Mouse (Mus musculus) neutrophil, adult 5-6 weeks (primary cell): ENCODE measurements at regions not wholly inside any gene's neighbourhood (a gene's known extent, or its start where the extent isn't known, plus 50 kb on each side); places are given as distances from the start of the nearest gene placed in this dataset.
"Not testable (repeated sequence)": the region's sequence is repeated elsewhere in the genome, so short reads cannot be mapped to it uniquely, and the experiment has no call there.

Experiments
- ATAC-seq: fragments of 151-379, 151-347 bp; 2 replicates; pipeline ENCODE4 v1.8.0; 2017; ENCODE audit warnings: mild to moderate bottlenecking, moderate TSS enrichment; ENCODE audit not compliant: insufficient number of reproducible peaks, poor library complexity, low FRiP score, severe bottlenecking; ENCODE audit errors: extremely low read depth

DNA sequence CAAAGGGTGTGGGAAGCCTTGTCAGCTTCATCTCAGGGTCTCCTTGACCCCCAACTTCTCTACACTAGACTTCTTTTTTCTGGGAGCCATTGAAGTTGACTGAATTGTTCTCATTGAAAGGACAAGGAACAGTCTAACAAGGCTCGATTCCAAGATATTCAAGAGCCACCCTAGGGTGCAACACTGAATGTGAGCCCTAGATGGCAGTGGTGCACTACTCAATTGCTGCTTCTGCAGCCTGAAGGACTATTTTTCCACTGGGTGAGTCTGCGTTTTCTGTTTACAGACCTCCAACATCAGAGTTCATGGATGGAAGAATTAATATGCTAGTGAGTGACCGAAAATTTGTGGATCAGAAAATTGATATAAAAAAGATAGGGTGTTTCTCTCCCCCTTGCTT is 161.5 kb downstream of the Hpcal1 start:
- ATAC-seq: not testable (repeated sequence)

DNA sequence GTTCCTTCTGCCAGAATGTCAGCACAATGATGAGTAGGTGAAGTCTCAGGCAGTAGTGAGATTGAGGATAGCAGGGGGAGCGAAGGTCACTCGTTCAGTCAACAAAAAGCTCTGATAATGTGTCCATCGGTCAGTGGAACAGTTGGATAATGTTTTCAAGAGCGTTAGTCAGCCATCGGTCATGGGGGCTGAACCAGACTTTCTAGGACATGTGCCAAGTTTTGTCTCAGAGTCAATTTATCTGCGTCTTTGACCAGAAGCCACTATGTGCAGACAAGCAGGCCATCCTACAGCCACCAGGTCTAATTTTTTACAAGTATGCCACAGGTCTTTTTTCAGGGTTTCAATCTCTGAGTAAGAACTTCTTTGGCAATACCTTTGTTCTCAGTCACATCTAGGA is 181.8 kb downstream of the Hpcal1 start:
- ATAC-seq: not testable (repeated sequence)

DNA sequence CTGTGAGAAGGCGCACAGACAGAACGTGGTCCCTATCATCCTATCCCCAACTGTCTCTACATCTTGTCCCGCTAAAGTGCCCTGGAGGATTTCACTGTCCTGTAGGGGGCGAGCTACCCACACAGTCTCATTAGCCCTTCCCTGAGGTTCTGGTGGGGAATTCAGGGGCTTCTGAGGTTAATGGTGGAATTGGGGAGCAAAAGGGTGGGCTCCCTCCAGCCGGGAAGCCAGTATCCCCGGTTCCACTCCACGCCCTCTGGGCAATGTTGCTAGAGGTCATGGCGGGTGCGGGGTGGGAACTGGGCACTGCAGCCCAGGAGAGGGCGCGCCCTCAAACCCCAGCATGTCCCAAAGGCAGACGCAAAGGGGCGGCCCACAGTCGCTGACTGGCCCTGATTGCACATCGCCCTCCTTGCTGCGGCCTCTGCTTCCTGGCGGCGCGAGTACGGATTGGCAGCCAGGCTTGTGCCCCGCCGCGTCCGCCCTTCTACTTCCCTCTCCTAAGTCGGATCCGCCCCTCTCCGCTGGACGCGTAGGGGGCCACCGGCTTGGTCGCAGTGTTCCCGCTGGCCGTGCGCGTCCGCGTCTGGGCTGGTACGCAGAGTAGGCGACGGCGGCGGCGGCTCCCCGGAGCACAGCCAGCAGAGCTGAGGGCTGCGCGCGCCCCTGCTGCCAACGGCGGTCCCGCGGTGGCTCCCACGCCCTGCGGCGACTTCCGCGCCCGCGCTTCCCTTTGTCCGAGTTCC is 190.9 kb downstream of the Hpcal1 start:
- ATAC-seq: peak; percentile 81

DNA sequence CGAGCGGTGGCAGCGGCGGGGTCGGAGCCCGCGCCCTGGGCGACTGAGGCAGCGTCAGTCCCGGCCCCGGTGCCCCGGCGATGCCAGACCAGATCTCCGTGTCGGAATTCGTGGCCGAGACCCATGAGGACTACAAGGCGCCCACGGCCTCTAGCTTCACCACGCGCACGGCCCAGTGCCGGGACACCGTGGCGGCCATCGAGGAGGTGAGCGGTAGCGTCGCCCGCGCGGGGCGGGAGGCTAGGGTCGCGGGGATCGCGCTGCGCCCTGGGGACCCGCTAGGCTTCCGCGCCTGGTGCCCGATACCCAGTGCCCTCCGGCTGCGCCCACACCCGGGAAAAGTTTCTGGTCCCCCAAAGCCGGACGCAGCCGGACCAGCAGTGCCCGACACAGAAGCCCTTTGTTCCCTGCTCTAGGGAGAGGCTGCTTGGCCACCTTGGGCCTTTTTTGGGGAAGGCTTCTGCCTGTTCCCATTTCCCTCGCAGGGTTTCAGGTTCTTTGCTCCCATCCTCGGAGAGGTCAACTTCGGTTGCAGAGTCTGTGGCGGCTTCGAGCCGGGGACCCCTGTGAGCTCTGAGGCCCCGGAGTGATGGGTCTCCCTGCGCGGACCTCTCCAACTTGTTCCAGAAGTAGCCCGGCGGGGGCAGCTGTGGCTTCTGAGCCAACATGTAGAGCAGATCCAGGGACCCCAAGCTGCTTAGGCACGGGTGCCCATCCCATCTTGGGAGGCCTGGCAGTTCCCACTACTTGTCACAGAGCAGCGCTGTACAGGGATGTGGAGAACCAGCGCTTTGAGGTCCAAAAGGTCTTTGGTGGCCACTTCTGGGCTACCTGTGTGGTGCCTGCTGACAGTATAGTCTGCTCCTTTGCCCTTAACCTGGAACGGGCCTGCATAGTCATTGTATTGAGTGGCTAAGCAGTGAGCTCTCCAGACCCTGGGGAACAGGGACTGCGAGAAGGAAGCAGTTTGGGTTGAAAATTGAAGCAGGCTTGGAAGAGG is 191.8 kb downstream of the Hpcal1 start:
- ATAC-seq: not testable (repeated sequence)

DNA sequence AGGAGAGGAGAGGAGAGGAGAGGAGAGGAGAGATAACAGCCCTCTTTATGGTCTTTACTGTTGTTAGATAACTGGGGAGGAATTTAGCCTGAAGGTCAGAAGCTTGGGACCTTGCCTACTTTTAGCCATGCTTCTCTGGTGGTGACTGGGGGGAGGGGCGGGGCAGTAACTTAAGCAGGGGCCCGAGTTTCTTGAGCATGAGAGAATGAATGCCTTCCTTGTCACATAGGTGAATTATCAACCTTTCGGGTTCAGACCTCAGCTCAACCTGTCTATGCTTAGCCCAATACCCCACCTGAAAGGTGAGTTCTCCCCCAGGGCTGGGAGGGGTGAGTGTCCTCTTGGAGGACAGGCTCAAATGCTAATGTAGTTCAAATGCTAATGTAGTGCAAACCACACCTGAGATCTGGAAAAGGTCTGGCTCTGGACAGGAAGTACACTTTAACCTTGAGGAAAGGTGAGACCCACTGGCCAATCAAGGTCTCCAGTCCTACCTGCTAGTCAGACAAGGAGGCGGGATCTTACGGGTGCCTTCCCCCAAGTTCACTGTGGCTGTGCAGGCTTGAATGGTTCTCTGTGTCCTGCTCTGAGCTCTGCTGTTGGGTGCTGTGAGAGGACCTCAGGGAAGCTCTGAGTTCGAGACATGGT is 201.1 kb downstream of the Hpcal1 start:
- ATAC-seq: not testable (repeated sequence)

DNA sequence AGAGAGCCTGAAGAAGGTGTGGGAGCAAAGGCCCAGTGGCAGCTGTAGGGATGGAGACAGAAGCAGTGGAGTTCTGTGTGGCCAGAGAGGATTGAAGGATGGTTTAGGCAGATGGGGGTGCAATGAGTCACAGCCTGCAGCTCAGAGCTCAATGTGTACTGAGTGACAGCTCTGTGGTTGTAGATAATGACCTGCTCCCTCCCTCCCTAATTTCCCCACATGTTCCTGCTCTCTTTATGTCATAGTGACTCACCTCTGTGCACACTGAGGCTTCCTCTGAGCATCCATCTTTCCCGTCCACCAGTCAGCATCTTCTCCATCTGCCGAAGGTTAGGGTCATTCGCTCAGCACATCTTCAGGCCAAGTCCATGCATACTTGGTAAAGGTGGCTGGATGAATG is 222.4 kb downstream of the Hpcal1 start:
- ATAC-seq: not testable (repeated sequence)
